27 mouse cellular contexts compared by ENCODE assay signal in the genomic region with DNA sequence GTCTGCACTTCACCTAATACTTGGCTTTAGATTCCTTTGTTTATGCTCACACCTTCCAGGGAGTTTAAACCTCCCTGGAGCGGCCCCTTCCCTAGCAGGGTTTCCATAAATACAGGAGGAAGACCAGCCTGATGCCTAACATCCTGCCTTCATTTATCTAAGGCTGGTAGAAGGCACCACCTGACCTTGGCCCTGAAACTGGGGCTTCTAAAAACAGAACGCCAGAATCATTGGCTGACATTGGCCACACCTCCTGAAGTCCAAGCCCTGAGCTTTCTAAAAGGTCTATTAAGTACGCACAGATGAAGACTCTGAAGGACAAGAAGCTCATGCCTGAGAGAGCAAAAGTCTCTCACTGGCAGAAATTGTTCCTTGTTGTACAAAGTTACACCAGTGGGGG.
DNase-seq lines count a peak whose midpoint lies in the region; ATAC-seq lines count a peak whose summit lies in the region.
"Had no signal": no experiment of that assay in that cellular context is flagged by ENCODE, and none has a peak within 500 bp of the region (broad histone marks: within the 10 kb centered on the region; RNA-seq: fewer than 3 reads in every experiment).

No protein-coding gene starts in this region.

- H3K27me3 ChIP-seq in heart, embryonic 10.5 days (ENCODE audit: insufficient read depth, poor library complexity, severe bottlenecking) = no peaks in the 10 kb centered on the region; the same call in 1 of the 2 replicates
- H3K27me3 ChIP-seq: embryonic facial prominence, embryonic 13.5 days; forebrain, embryonic 13.5 days; hindbrain, embryonic 12.5 days; hindbrain, embryonic 15.5 days; Patski had no signal

- no peak for ATAC-seq in erythroid progenitor cell, adult 5-6 weeks (replicated peaks; ENCODE audit: low FRiP score, poor library complexity, severe bottlenecking)
- ATAC-seq: forebrain, embryonic 13.5 days; forebrain, embryonic 16.5 days; intestine, postnatal 0 days; Patski had no signal

- 53% methylated on average over 3 of the region's 3 CpGs for WGBS in heart, embryonic 10.5 days

- H3K4me3 ChIP-seq in heart, embryonic 10.5 days = no peak overlapping the region
- H3K4me3 ChIP-seq: embryonic facial prominence, embryonic 10.5 days; embryonic facial prominence, embryonic 13.5 days; erythroblast, embryonic 14.5 days; forebrain, embryonic 10.5 days; forebrain, embryonic 13.5 days; hindbrain, embryonic 12.5 days; hindbrain, embryonic 15.5 days had no signal

- intact Hi-C loops in heart, postnatal 25 days (cut with DNase I) = no loop called here

- no peaks in the 10 kb centered on the region for H3K36me3 ChIP-seq in heart, embryonic 10.5 days
- H3K36me3 ChIP-seq: embryonic facial prominence, embryonic 10.5 days; embryonic facial prominence, embryonic 13.5 days; forebrain, embryonic 10.5 days; G1E; hindbrain, embryonic 12.5 days; hindbrain, embryonic 15.5 days had no signal

- H3K27ac ChIP-seq in heart, embryonic 10.5 days = no peak overlapping the region
- H3K27ac ChIP-seq: embryonic facial prominence, embryonic 10.5 days; embryonic facial prominence, embryonic 13.5 days; forebrain, embryonic 10.5 days; forebrain, embryonic 13.5 days; hindbrain, embryonic 12.5 days; hindbrain, embryonic 15.5 days had no signal

- H3K9me3 ChIP-seq in heart, embryonic 10.5 days = no peaks in the 10 kb centered on the region
- H3K9me3 ChIP-seq: embryonic facial prominence, embryonic 10.5 days; embryonic facial prominence, embryonic 13.5 days; forebrain, embryonic 10.5 days; forebrain, embryonic 13.5 days; G1E; hindbrain, embryonic 12.5 days; hindbrain, embryonic 15.5 days had no signal

- H3K4me1 ChIP-seq in heart, embryonic 10.5 days = peaks cover 18% of the 10 kb centered on the region
- H3K4me1 ChIP-seq: embryonic facial prominence, embryonic 10.5 days; forebrain, embryonic 10.5 days; forebrain, embryonic 13.5 days had no signal

- DNase-seq in adrenal gland, adult 2 months = peak; percentile 26
- no peak for DNase-seq in adrenal gland, postnatal 14 days
- peak; percentile 48 to 61 for DNase-seq in heart, adult 18-20 months
- no peak for DNase-seq in heart, embryonic 10.5 days (ENCODE audit: low spot score)
- peak; percentile 23 to 43 for DNase-seq in heart, adult 9 months (ENCODE audit: low spot score in 2 of 2)
- DNase-seq in heart, postnatal 25 days (ENCODE audit: low spot score) = no peak
- DNase-seq: adrenal gland, postnatal 25 days; B cell, adult 2 months; cerebellum, adult 11-12 months; cerebellum, adult 8-10 months; cerebellum, postnatal 10 days; cerebellum, postnatal 36 days; embryo, embryonic 11 days; gastrocnemius, postnatal 14 days; kidney, adult 2 months had no signal

Comparison
In these comparisons a context has a peak if more than half of its experiments do, and no peak if none do; other contexts are left out.
1. DNase-seq: peak in adrenal gland, adult 2 months (single experiment), heart, adult 18-20 months (2 of 2) and heart, adult 9 months (2 of 2); none in adrenal gland, postnatal 14 days (single experiment), heart, embryonic 10.5 days (single experiment) and heart, postnatal 25 days (single experiment).